Mouse (Mus musculus): ENCODE measurements around the gene Med1. TPM values are rescaled to one million over a fixed set of nuclear protein-coding genes. Genes with fewer than 3 reads are reported as not detected.
A peak's percentile ranks its signal among the peaks of the same experiment; 100 is the strongest.

Gene Med1
- total RNA-seq, 2 experiments from 2014 or later, result 42.8 to 96.6 TPM

- peak; percentile 85 for ATAC-seq (replicated peaks; ENCODE audit: poor library complexity, severe bottlenecking)
These were observed 43.1 kb downstream of the Med1 start, which contains the start of gene Fbxl20 for GRCm38 (mm10) chr11:98149786-98150624. Fbxl20 (minus strand) TSS chr11:98150403.

- peak; percentile 58 for ATAC-seq (replicated peaks; ENCODE audit: poor library complexity, severe bottlenecking)
These were observed 43.8 kb downstream of the Med1 start for GRCm38 (mm10) chr11:98149304-98149750.

- peak; percentile 36 for ATAC-seq (replicated peaks; ENCODE audit: poor library complexity, severe bottlenecking)
These were observed 44.4 kb downstream of the Med1 start for GRCm38 (mm10) chr11:98148551-98149301.

DNA sequence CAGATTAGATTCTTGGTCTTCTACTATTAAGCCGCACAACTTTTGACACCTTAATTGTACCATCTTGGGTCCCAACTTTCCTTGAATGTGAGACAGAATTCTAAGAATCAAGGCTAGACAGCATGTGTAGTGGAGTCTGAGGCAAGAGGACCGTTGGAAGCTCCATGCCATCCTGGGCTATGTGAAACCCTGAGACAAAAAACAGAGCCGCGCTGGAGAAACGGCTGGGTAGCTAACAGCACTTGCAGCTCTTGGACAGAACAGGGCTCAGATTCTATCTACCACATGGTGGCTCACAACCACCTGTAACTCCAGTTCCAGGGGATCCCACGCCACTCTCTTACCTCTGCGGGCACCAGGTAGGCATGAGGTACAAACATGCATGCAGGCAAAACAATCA lies 47.2 kb downstream of the Med1 start:
- no peak for ATAC-seq (replicated peaks; ENCODE audit: poor library complexity, severe bottlenecking)

- ATAC-seq (replicated peaks; ENCODE audit: poor library complexity, severe bottlenecking), result no peak
These were observed 50.5 kb downstream of the Med1 start for GRCm38 (mm10) chr11:98142545-98142944.

DNA sequence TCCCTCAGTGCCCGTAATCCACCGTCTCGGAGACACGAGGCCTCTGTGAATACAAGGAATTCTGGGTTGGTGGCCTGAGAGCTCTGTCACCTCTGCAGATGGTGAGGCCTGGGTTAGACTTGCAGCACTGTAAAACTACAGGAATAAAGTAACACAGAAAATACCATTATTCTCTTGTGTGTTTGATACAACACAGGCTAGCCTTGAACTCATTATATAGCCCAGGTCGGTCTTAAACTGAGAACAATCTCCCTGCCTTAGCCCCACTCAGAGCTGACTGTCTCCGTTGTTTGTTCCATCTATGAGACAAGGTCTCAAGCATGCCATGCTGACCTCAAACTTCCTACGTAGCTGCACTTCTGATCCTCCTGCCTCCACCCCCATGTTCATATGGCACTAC lies 54.2 kb downstream of the Med1 start:
- no peak for ATAC-seq (replicated peaks; ENCODE audit: poor library complexity, severe bottlenecking)

GRCm38 (mm10) chr11:98137836-98138235 lies 55.3 kb downstream of the Med1 start:
- no peak for ATAC-seq (replicated peaks; ENCODE audit: poor library complexity, severe bottlenecking)

DNA sequence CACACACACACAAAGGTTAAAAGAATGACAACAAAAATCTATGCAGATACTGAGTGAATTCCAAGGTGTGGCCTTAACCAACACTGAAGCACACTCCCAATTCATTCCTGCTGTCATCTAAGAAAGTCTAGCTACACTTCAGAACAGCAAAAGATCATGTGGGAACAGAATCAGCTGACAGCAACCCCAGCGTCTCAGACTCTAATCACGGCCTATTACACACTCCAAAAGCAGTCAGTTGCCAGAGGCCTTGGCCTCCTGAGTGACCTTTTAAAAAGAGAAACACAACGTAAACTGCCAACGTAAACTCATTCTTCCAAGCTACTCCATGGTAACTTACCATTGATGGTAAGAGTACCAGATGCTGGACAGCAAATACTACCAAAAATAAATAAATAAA lies 58.1 kb downstream of the Med1 start:
- no peak for ATAC-seq (replicated peaks; ENCODE audit: poor library complexity, severe bottlenecking)

DNA sequence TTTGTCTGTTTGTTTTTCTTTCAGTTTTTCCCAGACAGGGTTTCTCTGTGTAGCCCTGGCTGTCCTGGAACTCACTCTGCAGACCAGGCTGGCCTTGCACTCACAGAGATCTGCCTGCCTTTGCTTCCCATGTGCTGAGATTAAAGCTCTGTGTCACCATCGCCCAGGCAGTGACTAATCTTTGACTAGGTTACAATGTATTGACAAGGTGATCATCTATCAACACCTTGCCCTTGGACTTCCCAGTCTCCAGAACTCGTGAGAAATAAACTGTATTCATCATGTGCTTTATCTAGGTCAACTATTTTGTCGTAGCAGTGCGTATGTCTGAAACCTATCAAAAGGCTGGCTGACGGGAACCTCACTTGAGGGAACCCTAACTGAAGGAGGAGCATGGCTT lies 69.7 kb downstream of the Med1 start:
- ATAC-seq (replicated peaks; ENCODE audit: poor library complexity, severe bottlenecking), result no peak

GRCm38 (mm10) chr11:98114363-98114762 lies 78.7 kb downstream of the Med1 start:
- no peak for ATAC-seq (replicated peaks; ENCODE audit: poor library complexity, severe bottlenecking)

DNA sequence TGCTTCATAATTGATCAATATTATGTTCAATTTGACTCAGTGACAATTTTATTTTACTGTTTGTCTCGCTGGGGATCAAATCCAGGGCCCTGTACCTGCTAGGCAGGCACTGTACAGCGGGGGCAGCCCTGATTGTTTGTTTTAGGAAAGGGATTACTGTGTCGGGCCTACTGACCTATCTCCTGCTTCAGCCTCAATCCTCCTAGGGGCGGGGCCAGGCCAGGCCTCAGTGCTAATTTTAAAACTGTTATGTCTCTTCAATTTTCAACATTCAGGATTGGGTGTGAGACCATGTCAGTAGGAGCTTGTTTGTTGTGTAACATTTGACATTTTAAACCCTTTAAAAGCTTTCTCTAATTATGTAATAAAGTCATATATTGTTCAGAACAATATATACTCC lies 79.6 kb downstream of the Med1 start:
- ATAC-seq (replicated peaks; ENCODE audit: poor library complexity, severe bottlenecking), result no peak

- no peak for ATAC-seq (replicated peaks; ENCODE audit: poor library complexity, severe bottlenecking)
These were observed 83.4 kb downstream of the Med1 start for GRCm38 (mm10) chr11:98109706-98110105.

Other genes starting within 250 kb of the Med1 start
- gene Plxdc1, start 206.8 kb downstream of the Med1 start, total RNA-seq (2014; fragmentation: Nextera tagmentation), result 3.1 and 3.2 TPM in 2 replicates
- 1.6 and 3.9 TPM in 2 replicates for gene Plxdc1, start 206.8 kb downstream of the Med1 start, total RNA-seq (2017)
- gene Arl5c, start 197.1 kb downstream of the Med1 start, total RNA-seq (2014; fragmentation: Nextera tagmentation), result 11.0 and 15.7 TPM in 2 replicates
- 2.9 and 6.1 TPM in 2 replicates for gene Arl5c, start 197.1 kb downstream of the Med1 start, total RNA-seq (2017)
- 0.71 and 4.5 TPM in 2 replicates for gene Cacnb1, start 170.3 kb downstream of the Med1 start, total RNA-seq (2014; fragmentation: Nextera tagmentation)
- gene Cacnb1, start 170.3 kb downstream of the Med1 start, total RNA-seq (2017), result 0.56 and 0.77 TPM in 2 replicates
- gene Rpl19, start 166.6 kb downstream of the Med1 start, total RNA-seq (2014; fragmentation: Nextera tagmentation), result 3,567 and 3,801 TPM in 2 replicates
- gene Rpl19, start 166.6 kb downstream of the Med1 start, total RNA-seq (2017), result 1,586 and 1,858 TPM in 2 replicates
- gene Stac2, start 139.8 kb downstream of the Med1 start, total RNA-seq (2014; fragmentation: Nextera tagmentation), result not detected in 2 replicates
- gene Stac2, start 139.8 kb downstream of the Med1 start, total RNA-seq (2017), result not detected in 2 replicates
- 13.7 and 16.4 TPM in 2 replicates for gene Fbxl20, start 42.9 kb downstream of the Med1 start, total RNA-seq (2014; fragmentation: Nextera tagmentation)
- 6.6 and 7.4 TPM in 2 replicates for gene Fbxl20, start 42.9 kb downstream of the Med1 start, total RNA-seq (2017)
- 57.2 and 59.8 TPM in 2 replicates for gene Cdk12, start 9.8 kb upstream of the Med1 start, total RNA-seq (2014; fragmentation: Nextera tagmentation)
- 44.8 and 49.1 TPM in 2 replicates for gene Cdk12, start 9.8 kb upstream of the Med1 start, total RNA-seq (2017)
- gene Neurod2, start 136.4 kb upstream of the Med1 start, total RNA-seq (2014; fragmentation: Nextera tagmentation), result not detected in 2 replicates
- not detected in 2 replicates for gene Neurod2, start 136.4 kb upstream of the Med1 start, total RNA-seq (2017)
- gene Ppp1r1b, start 155.1 kb upstream of the Med1 start, total RNA-seq (2014; fragmentation: Nextera tagmentation), result not detected in 2 replicates
- gene Ppp1r1b, start 155.1 kb upstream of the Med1 start, total RNA-seq (2017), result not detected in 2 replicates
- 18.4 and 24.9 TPM in 2 replicates for gene Stard3, start 165.1 kb upstream of the Med1 start, total RNA-seq (2014; fragmentation: Nextera tagmentation)
- gene Stard3, start 165.1 kb upstream of the Med1 start, total RNA-seq (2017), result 18.2 and 27.8 TPM in 2 replicates
- not detected in 2 replicates for gene Tcap, start 190.5 kb upstream of the Med1 start, total RNA-seq (2014; fragmentation: Nextera tagmentation)
- gene Tcap, start 190.5 kb upstream of the Med1 start, total RNA-seq (2017), result not detected in 2 replicates
- gene Pnmt, start 193.2 kb upstream of the Med1 start, total RNA-seq (2014; fragmentation: Nextera tagmentation), result not detected in 2 replicates
- gene Pnmt, start 193.2 kb upstream of the Med1 start, total RNA-seq (2017), result not detected in 2 replicates
- 1.3 and 3.1 TPM in 2 replicates for gene Pgap3, start 207.2 kb upstream of the Med1 start, total RNA-seq (2014; fragmentation: Nextera tagmentation)
- gene Pgap3, start 207.2 kb upstream of the Med1 start, total RNA-seq (2017), result 1.4 and 2.8 TPM in 2 replicates
- gene Erbb2, start 219.2 kb upstream of the Med1 start, total RNA-seq (2014; fragmentation: Nextera tagmentation), result not detected in 2 replicates
- not detected in 2 replicates for gene Erbb2, start 219.2 kb upstream of the Med1 start, total RNA-seq (2017)
- gene Mien1, start 245.7 kb upstream of the Med1 start, total RNA-seq (2014; fragmentation: Nextera tagmentation), result 66.2 and 84.5 TPM in 2 replicates
- 23.7 and 24.9 TPM in 2 replicates for gene Mien1, start 245.7 kb upstream of the Med1 start, total RNA-seq (2017)

All from granulocyte monocyte progenitor cell, adult 5-6 weeks (primary cell).